Mouse (Mus musculus): ENCODE measurements around the gene Gm17334.

DNA sequence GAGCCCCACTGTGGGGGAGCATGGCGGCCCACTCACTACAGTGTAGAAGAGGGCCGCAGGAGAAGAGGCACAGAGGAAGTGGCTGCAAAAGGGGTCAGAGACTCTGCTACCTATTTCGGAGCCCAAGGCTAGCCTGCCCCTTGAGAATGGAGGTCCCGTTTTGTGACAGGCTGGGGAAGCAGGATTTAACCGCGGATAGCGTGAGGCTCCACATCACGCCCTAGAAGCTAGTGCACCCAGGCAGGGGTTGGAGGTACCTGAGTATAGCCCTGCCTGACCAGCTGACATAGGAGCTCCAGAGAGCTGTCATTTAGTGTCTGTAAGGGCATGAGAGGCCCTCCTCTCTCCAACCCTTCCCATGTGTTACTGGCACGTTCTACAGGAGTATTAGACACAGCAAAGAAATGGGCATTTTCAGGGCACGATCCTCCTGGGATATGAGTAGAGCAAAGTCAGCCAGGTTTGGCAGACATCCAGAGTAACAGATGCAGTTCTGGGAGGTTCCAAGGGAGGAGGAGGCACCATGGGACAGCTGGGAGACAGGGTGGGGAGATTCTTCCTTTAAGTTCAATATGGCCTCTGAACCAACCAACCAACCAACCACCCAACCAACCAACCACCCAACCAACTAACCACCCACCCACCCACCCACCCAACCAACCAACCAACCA lies 25.2 kb upstream of the Gm17334 start:
- TF ChIP-seq CTCF (IDR thresholded peaks at IDR 0.05; ENCODE audit: low read depth) (no peak), EP300 (IDR thresholded peaks at IDR 0.05; ENCODE audit: low read depth) (no peak)

Measured in liver, postnatal 0 days (tissue).